Mouse (Mus musculus) CH12F3 (cell line): ENCODE results near the gene Sf3a2.

Experiments used
- in situ Hi-C: fragments of 300-500 bp; cut with MboI; formaldehyde crosslinking; loops from 2 replicates; pipeline ENCODE4 v1.14.3; 2020; ENCODE audit warnings: low sequenced_read_pairs

The Sf3a2 gene

DNA sequence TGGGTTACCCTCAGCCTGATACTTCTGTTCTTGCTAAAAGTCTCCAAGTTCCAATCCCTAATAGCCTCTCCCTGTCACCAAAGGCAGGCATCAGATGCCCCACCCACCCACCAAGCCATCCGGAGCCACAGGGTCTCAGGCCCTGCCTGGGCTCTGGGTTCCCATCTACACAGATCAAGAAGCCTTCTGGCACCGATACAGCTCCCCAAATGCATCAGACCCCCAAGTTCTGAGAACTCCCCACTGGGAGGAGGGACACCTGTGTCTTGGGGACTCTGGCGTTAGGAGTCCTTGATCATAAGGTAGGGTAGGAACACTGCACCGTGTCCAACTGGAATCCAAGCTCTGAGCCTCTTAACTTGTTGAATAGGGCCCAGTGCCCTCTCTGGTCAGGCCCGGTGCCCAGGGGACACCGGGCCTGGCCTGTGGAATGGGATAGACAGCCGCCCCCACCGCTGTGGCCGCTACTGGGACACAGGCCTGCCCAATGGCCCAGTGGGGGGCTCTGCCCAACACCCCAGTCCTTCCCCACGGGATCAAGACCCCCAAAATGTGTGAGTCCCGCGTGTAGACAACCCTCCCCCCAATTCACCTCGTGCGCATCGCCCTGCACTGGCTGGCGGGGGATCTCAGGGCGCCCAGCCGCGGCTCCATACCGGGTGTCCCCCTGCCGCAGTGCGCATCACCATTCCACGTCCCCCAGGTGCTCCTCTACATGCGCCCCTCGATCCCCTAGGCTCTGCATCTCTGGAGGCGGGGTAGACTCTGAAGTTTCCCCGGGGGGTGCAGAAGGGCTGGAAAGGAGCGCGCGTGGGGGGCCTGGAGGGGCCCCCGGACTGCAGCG, 45.3 kb downstream of the Sf3a2 start:
- in situ Hi-C loops = no loop called here

GRCm38 (mm10) chr10:80843931-80844547, 46.0 kb downstream of the Sf3a2 start, which contains the start of gene Lingo3:
TSS of gene Lingo3 (minus strand) at chr10:80844039.
- in situ Hi-C loops = no loop called here

DNA sequence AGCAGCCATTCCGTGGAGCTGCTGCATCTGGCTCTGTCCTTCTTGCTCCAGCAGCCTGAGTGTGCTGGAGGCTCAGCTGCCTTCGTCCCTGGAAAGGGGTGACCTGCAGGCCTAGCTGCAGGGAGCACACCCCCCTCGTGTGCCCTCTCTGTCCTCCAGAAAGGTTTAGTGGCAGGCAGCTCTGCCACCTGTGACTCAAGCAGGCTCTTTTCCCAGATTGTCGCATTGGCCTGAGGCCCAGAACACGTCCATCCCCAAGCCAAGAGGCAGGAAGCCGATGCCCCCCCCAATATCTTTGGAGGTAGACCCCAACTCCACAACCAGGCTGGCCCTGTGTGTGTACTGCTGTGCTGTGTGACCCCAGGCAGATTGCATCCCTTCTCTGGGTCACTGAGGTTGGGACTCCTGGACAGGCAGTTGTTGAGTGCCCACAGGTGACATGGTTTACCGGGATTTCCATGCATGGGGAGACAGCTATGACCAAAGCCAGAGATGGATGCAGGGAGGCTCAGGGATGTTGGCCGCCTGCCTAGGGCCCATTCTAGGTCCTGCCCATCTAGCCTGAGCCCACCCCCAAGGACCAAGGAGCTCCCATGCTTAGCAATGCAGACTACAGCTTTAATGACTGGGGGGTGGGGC, 47.2 kb downstream of the Sf3a2 start:
- in situ Hi-C loops = no loop called here

- in situ Hi-C loops = no loop called here
These were observed 47.7 kb downstream of the Sf3a2 start for GRCm38 (mm10) chr10:80845732-80846131.

DNA sequence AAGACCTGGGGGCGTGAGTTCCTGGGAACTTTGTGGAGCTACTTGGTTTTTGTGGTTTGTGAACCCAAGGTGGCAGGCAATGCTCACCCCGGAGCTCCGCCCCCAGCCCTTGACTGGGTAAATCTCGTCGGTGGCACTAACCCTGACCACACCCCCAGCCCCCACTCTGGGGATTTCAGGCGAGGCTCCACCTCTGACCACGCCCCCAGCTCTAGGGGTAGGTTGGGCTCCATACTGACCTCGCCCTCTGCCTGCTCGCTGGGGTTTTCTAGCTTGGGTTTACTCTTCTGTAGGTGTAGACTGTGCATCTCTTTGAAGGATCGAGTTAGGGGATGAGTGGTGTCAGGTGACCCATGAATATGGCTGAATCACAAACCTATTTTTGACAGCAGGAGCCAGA, 50.6 kb downstream of the Sf3a2 start:
- in situ Hi-C loops = no loop called here
